Mouse (Mus musculus): ENCODE measurements around the gene Tsc22d1. TPM values are rescaled to one million over a fixed set of nuclear protein-coding genes. Genes with fewer than 3 reads are reported as not detected.

Gene Tsc22d1
- polyA plus RNA-seq, 1 experiment from 2014 or later, result 645 TPM

- H3K9me3 ChIP-seq (ENCODE audit: low read depth, low read length), result no peaks in the 10 kb centered on the region
- H3K27ac ChIP-seq (ENCODE audit: low read depth), result peak overlapping the region; percentile 71; the same call in 1 of the 2 replicates
- H3K36me3 ChIP-seq (ENCODE audit: insufficient read depth), result peaks cover 8% of the 10 kb centered on the region; the same call in 1 of the 2 replicates
- WGBS, result 25% methylated on average over 11 of the region's 11 CpGs
- no peaks in the 10 kb centered on the region for H3K27me3 ChIP-seq (ENCODE audit: insufficient read depth, low read length)
- no peak overlapping the region for H3K4me3 ChIP-seq (ENCODE audit: low read depth, low read length)
- 0 out of 2 replicates have a peak, but pooled peaks have one; percentile 4 for TF ChIP-seq CTCF (IDR thresholded peaks at IDR 0.05; ENCODE audit: low read depth)
- peak; percentile 22; the same call in 1 of the 2 replicates for ATAC-seq (ENCODE audit: insufficient read depth)
- DNase-seq, result peak; percentile 63
- H3K4me1 ChIP-seq (ENCODE audit: insufficient read depth), result peaks cover 20% of the 10 kb centered on the region
- H3K4me2 ChIP-seq, result peak overlapping the region; percentile 39
- H3K9ac ChIP-seq, result peak overlapping the region; percentile 33; the same call in 1 of the 2 replicates
Measured at GRCm38 (mm10) chr14:76513395-76514049, 98.8 kb downstream of the Tsc22d1 start.

- 37% methylated on average over 6 of the region's 6 CpGs for WGBS
- TF ChIP-seq CTCF (IDR thresholded peaks at IDR 0.05; ENCODE audit: low read depth), result no peak
- DNase-seq, result no peak
- Histone ChIP-seq H3K4me1 (ENCODE audit: insufficient read depth) (peaks cover 20% of the 10 kb centered on the region), H3K36me3 (ENCODE audit: insufficient read depth) (peaks cover 5% of the 10 kb centered on the region; the same call in 1 of the 2 replicates), H3K9ac (no peak overlapping the region), H3K27ac (ENCODE audit: low read depth) (no peak overlapping the region; the same call in 1 of the 2 replicates), H3K4me2 (peak overlapping the region; percentile 39), H3K9me3 (ENCODE audit: low read depth, low read length) (no peaks in the 10 kb centered on the region), H3K27me3 (ENCODE audit: insufficient read depth, low read length) (no peaks in the 10 kb centered on the region), H3K4me3 (ENCODE audit: low read depth, low read length) (no peak overlapping the region)
- no peak for ATAC-seq (ENCODE audit: insufficient read depth)
Measured at GRCm38 (mm10) chr14:76514050-76514585, 99.4 kb downstream of the Tsc22d1 start.

GRCm38 (mm10) chr14:76515620-76516019 lies 100.9 kb downstream of the Tsc22d1 start:
- Histone ChIP-seq H3K9ac (no peak overlapping the region), H3K27me3 (ENCODE audit: insufficient read depth, low read length) (no peaks in the 10 kb centered on the region), H3K9me3 (ENCODE audit: low read depth, low read length) (no peaks in the 10 kb centered on the region), H3K4me1 (ENCODE audit: insufficient read depth) (peaks cover 20% of the 10 kb centered on the region), H3K36me3 (ENCODE audit: insufficient read depth) (no peaks in the 10 kb centered on the region), H3K4me3 (ENCODE audit: low read depth, low read length) (no peak overlapping the region), H3K4me2 (no peak overlapping the region), H3K27ac (ENCODE audit: low read depth) (no peak overlapping the region)
- no peak for TF ChIP-seq CTCF (IDR thresholded peaks at IDR 0.05; ENCODE audit: low read depth)
- no peak for ATAC-seq (ENCODE audit: insufficient read depth)
- WGBS, result 68% methylated on average over 7 of the region's 7 CpGs
- DNase-seq, result no peak

- no peaks in the 10 kb centered on the region for H3K36me3 ChIP-seq (ENCODE audit: insufficient read depth)
- no peak overlapping the region for H3K27ac ChIP-seq (ENCODE audit: low read depth)
- no peak overlapping the region for H3K4me3 ChIP-seq (ENCODE audit: low read depth, low read length)
- 67% methylated on average over 5 of the region's 5 CpGs for WGBS
- peaks cover 22% of the 10 kb centered on the region for H3K4me1 ChIP-seq (ENCODE audit: insufficient read depth)
- TF ChIP-seq CTCF (IDR thresholded peaks at IDR 0.05; ENCODE audit: low read depth), result no peak
- ATAC-seq (ENCODE audit: insufficient read depth) (no peak), DNase-seq (no peak)
- no peaks in the 10 kb centered on the region for H3K27me3 ChIP-seq (ENCODE audit: insufficient read depth, low read length)
- H3K9ac ChIP-seq, result no peak overlapping the region
- no peak overlapping the region for H3K4me2 ChIP-seq
- H3K9me3 ChIP-seq (ENCODE audit: low read depth, low read length), result no peaks in the 10 kb centered on the region
Measured at GRCm38 (mm10) chr14:76518217-76518616, 103.5 kb downstream of the Tsc22d1 start.

GRCm38 (mm10) chr14:76520606-76521005 lies 105.8 kb downstream of the Tsc22d1 start:
- H3K4me2 ChIP-seq, result no peak overlapping the region
- H3K27me3 ChIP-seq (ENCODE audit: insufficient read depth, low read length), result no peaks in the 10 kb centered on the region
- TF ChIP-seq CTCF (IDR thresholded peaks at IDR 0.05; ENCODE audit: low read depth), result no peak
- ATAC-seq (ENCODE audit: insufficient read depth) (peak; percentile 61), DNase-seq (peak; percentile 67)
- no peaks in the 10 kb centered on the region for H3K9me3 ChIP-seq (ENCODE audit: low read depth, low read length)
- H3K36me3 ChIP-seq (ENCODE audit: insufficient read depth), result no peaks in the 10 kb centered on the region
- H3K27ac ChIP-seq (ENCODE audit: low read depth), result no peak overlapping the region
- peaks cover 6% of the 10 kb centered on the region; the same call in 1 of the 2 replicates for H3K4me1 ChIP-seq (ENCODE audit: insufficient read depth)
- no peak overlapping the region for H3K9ac ChIP-seq
- 18% methylated on average over 4 of the region's 4 CpGs for WGBS
- no peak overlapping the region for H3K4me3 ChIP-seq (ENCODE audit: low read depth, low read length)

GRCm38 (mm10) chr14:76521308-76521707 lies 106.5 kb downstream of the Tsc22d1 start:
- no peaks in the 10 kb centered on the region for H3K36me3 ChIP-seq (ENCODE audit: insufficient read depth)
- TF ChIP-seq CTCF (IDR thresholded peaks at IDR 0.05; ENCODE audit: low read depth), result no peak
- H3K4me1 ChIP-seq (ENCODE audit: insufficient read depth), result peaks cover 6% of the 10 kb centered on the region; the same call in 1 of the 2 replicates
- H3K4me2 ChIP-seq, result no peak overlapping the region
- DNase-seq (no peak), ATAC-seq (ENCODE audit: insufficient read depth) (no peak)
- 92% methylated on average over 3 of the region's 3 CpGs for WGBS
- H3K9me3 ChIP-seq (ENCODE audit: low read depth, low read length), result no peaks in the 10 kb centered on the region
- H3K9ac ChIP-seq, result no peak overlapping the region
- H3K27ac ChIP-seq (ENCODE audit: low read depth), result no peak overlapping the region
- H3K4me3 ChIP-seq (ENCODE audit: low read depth, low read length), result no peak overlapping the region
- no peaks in the 10 kb centered on the region for H3K27me3 ChIP-seq (ENCODE audit: insufficient read depth, low read length)

- DNase-seq, result no peak
- 78% methylated on average over 1 of the region's 1 CpGs for WGBS
- Histone ChIP-seq H3K9me3 (ENCODE audit: low read depth, low read length) (no peaks in the 10 kb centered on the region), H3K36me3 (ENCODE audit: insufficient read depth) (no peaks in the 10 kb centered on the region), H3K4me1 (ENCODE audit: insufficient read depth) (peaks cover 9% of the 10 kb centered on the region), H3K4me2 (no peak overlapping the region), H3K27ac (ENCODE audit: low read depth) (no peak overlapping the region), H3K27me3 (ENCODE audit: insufficient read depth, low read length) (no peaks in the 10 kb centered on the region), H3K9ac (no peak overlapping the region), H3K4me3 (ENCODE audit: low read depth, low read length) (no peak overlapping the region)
- ATAC-seq (ENCODE audit: insufficient read depth), result no peak
- no peak for TF ChIP-seq CTCF (IDR thresholded peaks at IDR 0.05; ENCODE audit: low read depth)
Measured at GRCm38 (mm10) chr14:76523344-76523743, 108.6 kb downstream of the Tsc22d1 start.

Data from lung, embryonic 14.5 days (tissue).